Mouse (Mus musculus): Measurements from ENCODE around the gene Vmn1r188. TPM values are rescaled to one million over a fixed set of nuclear protein-coding genes. Genes with fewer than 3 reads are reported as not detected.
"Not testable (repeated sequence)": the region's sequence is repeated elsewhere in the genome, so short reads cannot be mapped to it uniquely, and the experiment has no call there.

Gene Vmn1r188
- total RNA-seq, 2 experiments from 2014 or later, result not detected

- peak in 1 of 2 experiments; percentile 26 for DNase-seq (ENCODE audit: low spot score in 2 of 2)
Observed at GRCm38 (mm10) chr13:22049737-22050440, 34.4 kb upstream of the Vmn1r188 start.

- DNase-seq (ENCODE audit: low spot score in 2 of 2), result peak; percentile 86 to 94
Observed at GRCm38 (mm10) chr13:22050591-22051522, 33.4 kb upstream of the Vmn1r188 start.

GRCm38 (mm10) chr13:22051523-22051859 is 32.7 kb upstream of the Vmn1r188 start:
- DNase-seq (ENCODE audit: low spot score in 2 of 2), result no peak

- no peak for DNase-seq (ENCODE audit: low spot score in 2 of 2)
Observed at GRCm38 (mm10) chr13:22053754-22054153, 30.5 kb upstream of the Vmn1r188 start.

- no peak for DNase-seq (ENCODE audit: low spot score in 2 of 2)
Observed at GRCm38 (mm10) chr13:22061422-22061821, 22.8 kb upstream of the Vmn1r188 start.

- no peak for DNase-seq (ENCODE audit: low spot score in 2 of 2)
Observed at GRCm38 (mm10) chr13:22063468-22063867, 20.8 kb upstream of the Vmn1r188 start.

GRCm38 (mm10) chr13:22105724-22106123 is 21.5 kb downstream of the Vmn1r188 start, which contains the start of gene Vmn1r189:
TSS of gene Vmn1r189 (minus strand) at chr13:22105824.
- DNase-seq (ENCODE audit: low spot score in 2 of 2), result not testable (repeated sequence)

GRCm38 (mm10) chr13:22136495-22137293 is 52.5 kb downstream of the Vmn1r188 start:
- DNase-seq (ENCODE audit: low spot score in 2 of 2), result not testable (repeated sequence)

Small RNAs within 50 kb of the gene (microRNA-seq; reads per million reads assigned to microRNA genes)
- gene Gm26300 (0 reads per million in 2 experiments), gene Gm44390 (0 reads per million in 2 experiments), gene Gm44486 (0 reads per million in 2 experiments)

Other genes with a start within 250 kb of the Vmn1r188 start
- gene Zfp184, start 139.3 kb upstream of the Vmn1r188 start, total RNA-seq (2021), result 1 to 10 TPM; 2.5 to 2.9 TPM
- gene Pom121l2, start 103.2 kb upstream of the Vmn1r188 start, total RNA-seq (2021), result under 1 TPM in 1 of 2 experiments, not detected in 1; 0.12 TPM
- 1 to 10 TPM in 1 of 2 experiments, under 1 TPM in 1; 0.58 to 1.3 TPM for gene Prss16, start 74.7 kb upstream of the Vmn1r188 start, total RNA-seq (2021)
- 10 to 100 TPM in 1 of 2 experiments, 1 to 10 TPM in 1; 4.9 to 45.9 TPM for gene Hist1h2ah, start 48.9 kb upstream of the Vmn1r188 start, total RNA-seq (2021)
- 10 to 100 TPM; 11.4 to 16.1 TPM for gene Hist1h2bk, start 48.6 kb upstream of the Vmn1r188 start, total RNA-seq (2021)
- gene Hist1h4i, start 43.1 kb upstream of the Vmn1r188 start, total RNA-seq (2021), result 10 to 100 TPM; 65.4 to 84.2 TPM
- 10 to 100 TPM in 1 of 2 experiments, 1 to 10 TPM in 1; 7.8 to 10.3 TPM for gene Hist1h2ag, start 41.5 kb upstream of the Vmn1r188 start, total RNA-seq (2021)
- gene Hist1h2bj, start 41.2 kb upstream of the Vmn1r188 start, total RNA-seq (2021), result 10 to 100 TPM in 1 of 2 experiments, 1 to 10 TPM in 1; 8.3 to 13.2 TPM
- gene Vmn1r189, start 21.4 kb downstream of the Vmn1r188 start, total RNA-seq (2021), result not detected
- gene Vmn1r191, start 99.5 kb downstream of the Vmn1r188 start, total RNA-seq (2021), result not detected
- gene Vmn1r192, start 106.7 kb downstream of the Vmn1r188 start, total RNA-seq (2021), result not detected
- gene Vmn1r193, start 138.7 kb downstream of the Vmn1r188 start, total RNA-seq (2021), result not detected
- not detected for gene Vmn1r194, start 159.8 kb downstream of the Vmn1r188 start, total RNA-seq (2021)
- not detected for gene Vmn1r195, start 186.1 kb downstream of the Vmn1r188 start, total RNA-seq (2021)
- gene Vmn1r196, start 205.5 kb downstream of the Vmn1r188 start, total RNA-seq (2021), result not detected
- not detected for gene Vmn1r197, start 240.1 kb downstream of the Vmn1r188 start, total RNA-seq (2021)